Mouse (Mus musculus) heart, postnatal 36 days (tissue): ENCODE data around the gene Sdf4. TPM values are rescaled to one million over a fixed set of nuclear protein-coding genes. Genes with fewer than 3 reads are reported as not detected.

Source experiments
- DNase-seq, 2 experiments: peaks; one replicate each; pipeline ENCODE4 v3.0.0; 2021 to 2022
- intact Hi-C: fragments of 180-260 bp; cut with DNase I; formaldehyde crosslinking; loops from one replicate; pipeline ENCODE4 v1.15.1; 2025
- microRNA-seq, 2 experiments: library from miRNA; unstranded; fragments of <30 nt; microRNA quantifications; one replicate each; pipeline ENCODE4 v1.2.0; 2021; ENCODE audit warnings: borderline number of aligned reads in 2 of 2
- total RNA-seq, 2 experiments: library from RNA; stranded (reverse); gene quantifications; 2 replicates each; pipeline ENCODE4 v1.2.3; 2021

Gene Sdf4
- total RNA-seq, 2 experiments from 2014 or later, result 77.9 to 89.1 TPM

GRCm38 (mm10) chr4:156044754-156045153 is 52.1 kb downstream of the Sdf4 start:
- intact Hi-C loops, result no loop called here
- no peak for DNase-seq

- intact Hi-C loops, result no loop called here
- no peak for DNase-seq
Measured at GRCm38 (mm10) chr4:156049779-156050178, 57.1 kb downstream of the Sdf4 start.

- intact Hi-C loops, result no loop called here
- DNase-seq, result no peak
Measured at GRCm38 (mm10) chr4:156050391-156050980, 57.8 kb downstream of the Sdf4 start.

GRCm38 (mm10) chr4:156053113-156053512 is 60.4 kb downstream of the Sdf4 start:
- DNase-seq, result no peak
- intact Hi-C loops, result no loop called here

- intact Hi-C loops, result no loop called here
- no peak for DNase-seq
Measured at GRCm38 (mm10) chr4:156054130-156054529, 61.5 kb downstream of the Sdf4 start.

- DNase-seq, result no peak
- intact Hi-C loops, result no loop called here
Measured at GRCm38 (mm10) chr4:156054606-156055005, 61.9 kb downstream of the Sdf4 start.

GRCm38 (mm10) chr4:156055173-156055572 is 62.5 kb downstream of the Sdf4 start:
- intact Hi-C loops, result no loop called here

GRCm38 (mm10) chr4:156057702-156058101 is 65.0 kb downstream of the Sdf4 start:
- intact Hi-C loops, result no loop called here
- DNase-seq, result no peak

More at GRCm38 (mm10) chr4:156055173-156055572, 62.5 kb downstream of the Sdf4 start:
- no peak for DNase-seq

- intact Hi-C loops, result no loop called here
- no peak for DNase-seq
Measured at GRCm38 (mm10) chr4:156058826-156059225, 66.2 kb downstream of the Sdf4 start.

GRCm38 (mm10) chr4:156059261-156059660 is 66.6 kb downstream of the Sdf4 start, which contains the start of gene Ttll10:
Gene Ttll10, minus strand, starts transcription at chr4:156059414.
- DNase-seq, result no peak
- intact Hi-C loops, result no loop called here

- intact Hi-C loops, result no loop called here
- DNase-seq, result no peak
Measured at GRCm38 (mm10) chr4:156059713-156060112, 67.0 kb downstream of the Sdf4 start.

Small RNA genes within 50 kb of the gene (microRNA-seq; reads per million reads assigned to microRNA genes)
- gene Mir200a (4.7 to 7.2 reads per million in 2 experiments), gene Mir200b (12.8 to 17.3 reads per million in 2 experiments), gene Mir429 (21.5 to 24.6 reads per million in 2 experiments)

Other genes with a start within 250 kb of the Sdf4 start
- 10 to 100 TPM; 45.1 to 45.9 TPM for gene Atad3a, start 231.8 kb upstream of the Sdf4 start, total RNA-seq
- 1 to 10 TPM; 6.6 to 7.9 TPM for gene Vwa1, start 218.2 kb upstream of the Sdf4 start, total RNA-seq
- gene Tmem88b, start 207.0 kb upstream of the Sdf4 start, total RNA-seq, result 1 to 10 TPM in 1 of 2 experiments, under 1 TPM in 1; 0.64 to 1.3 TPM
- not detected for gene Ankrd65, start 202.4 kb upstream of the Sdf4 start, total RNA-seq
- 10 to 100 TPM; 77.8 to 81.1 TPM for gene Mrpl20, start 190.0 kb upstream of the Sdf4 start, total RNA-seq
- 10 to 100 TPM; 31.0 to 34.0 TPM for gene Ccnl2, start 180.4 kb upstream of the Sdf4 start, total RNA-seq
- 100 to 1,000 TPM; 114 to 116 TPM for gene Aurkaip1, start 161.6 kb upstream of the Sdf4 start, total RNA-seq
- 10 to 100 TPM; 27.4 to 33.7 TPM for gene Mxra8, start 153.2 kb upstream of the Sdf4 start, total RNA-seq
- 10 to 100 TPM; 46.2 to 54.2 TPM for gene Dvl1, start 145.5 kb upstream of the Sdf4 start, total RNA-seq
- under 1 TPM; 0.27 to 0.28 TPM for gene Tas1r3, start 129.5 kb upstream of the Sdf4 start, total RNA-seq
- gene Cptp, start 123.4 kb upstream of the Sdf4 start, total RNA-seq, result 10 to 100 TPM in 1 of 2 experiments, 1 to 10 TPM in 1; 9.5 to 11.7 TPM
- gene Ints11, start 123.3 kb upstream of the Sdf4 start, total RNA-seq, result 10 to 100 TPM; 15.7 to 18.8 TPM
- 10 to 100 TPM; 12.7 to 13.1 TPM for gene Pusl1, start 101.1 kb upstream of the Sdf4 start, total RNA-seq
- gene Acap3, start 101.0 kb upstream of the Sdf4 start, total RNA-seq, result 10 to 100 TPM; 12.0 to 12.2 TPM
- 10 to 100 TPM; 49.4 to 56.0 TPM for gene Ube2j2, start 49.0 kb upstream of the Sdf4 start, total RNA-seq
- gene C1qtnf12, start 30.6 kb upstream of the Sdf4 start, total RNA-seq, result 10 to 100 TPM; 15.6 to 16.0 TPM
- gene B3galt6, start 223 bp upstream of the Sdf4 start, total RNA-seq, result 1 to 10 TPM; 2.2 to 2.4 TPM
- gene Tnfrsf4, start 21.0 kb downstream of the Sdf4 start, total RNA-seq, result under 1 TPM; 0.27 to 0.39 TPM
- not detected for gene Tnfrsf18, start 33.3 kb downstream of the Sdf4 start, total RNA-seq
- gene Ttll10, start 66.5 kb downstream of the Sdf4 start, total RNA-seq, result not detected
- 1 to 10 TPM; 3.0 TPM for gene 9430015G10Rik, start 117.1 kb downstream of the Sdf4 start, total RNA-seq
- gene Rnf223, start 137.6 kb downstream of the Sdf4 start, total RNA-seq, result under 1 TPM in 1 of 2 experiments, not detected in 1; 0.11 TPM
- 10 to 100 TPM; 34.8 to 42.1 TPM for gene Agrn, start 204.6 kb downstream of the Sdf4 start, total RNA-seq
- gene Isg15, start 207.9 kb downstream of the Sdf4 start, total RNA-seq, result 1 to 10 TPM; 3.5 to 7.0 TPM
- 1 to 10 TPM; 7.7 to 8.4 TPM for gene AW011738, start 210.4 kb downstream of the Sdf4 start, total RNA-seq
- gene Perm1, start 223.0 kb downstream of the Sdf4 start, total RNA-seq, result 100 to 1,000 TPM; 208 to 223 TPM
- gene Plekhn1, start 242.0 kb downstream of the Sdf4 start, total RNA-seq, result 10 to 100 TPM in 1 of 2 experiments, 1 to 10 TPM in 1; 9.2 to 10.2 TPM
- gene Noc2l, start 243.1 kb downstream of the Sdf4 start, total RNA-seq, result 10 to 100 TPM; 25.0 to 25.9 TPM